In the genomic region with DNA sequence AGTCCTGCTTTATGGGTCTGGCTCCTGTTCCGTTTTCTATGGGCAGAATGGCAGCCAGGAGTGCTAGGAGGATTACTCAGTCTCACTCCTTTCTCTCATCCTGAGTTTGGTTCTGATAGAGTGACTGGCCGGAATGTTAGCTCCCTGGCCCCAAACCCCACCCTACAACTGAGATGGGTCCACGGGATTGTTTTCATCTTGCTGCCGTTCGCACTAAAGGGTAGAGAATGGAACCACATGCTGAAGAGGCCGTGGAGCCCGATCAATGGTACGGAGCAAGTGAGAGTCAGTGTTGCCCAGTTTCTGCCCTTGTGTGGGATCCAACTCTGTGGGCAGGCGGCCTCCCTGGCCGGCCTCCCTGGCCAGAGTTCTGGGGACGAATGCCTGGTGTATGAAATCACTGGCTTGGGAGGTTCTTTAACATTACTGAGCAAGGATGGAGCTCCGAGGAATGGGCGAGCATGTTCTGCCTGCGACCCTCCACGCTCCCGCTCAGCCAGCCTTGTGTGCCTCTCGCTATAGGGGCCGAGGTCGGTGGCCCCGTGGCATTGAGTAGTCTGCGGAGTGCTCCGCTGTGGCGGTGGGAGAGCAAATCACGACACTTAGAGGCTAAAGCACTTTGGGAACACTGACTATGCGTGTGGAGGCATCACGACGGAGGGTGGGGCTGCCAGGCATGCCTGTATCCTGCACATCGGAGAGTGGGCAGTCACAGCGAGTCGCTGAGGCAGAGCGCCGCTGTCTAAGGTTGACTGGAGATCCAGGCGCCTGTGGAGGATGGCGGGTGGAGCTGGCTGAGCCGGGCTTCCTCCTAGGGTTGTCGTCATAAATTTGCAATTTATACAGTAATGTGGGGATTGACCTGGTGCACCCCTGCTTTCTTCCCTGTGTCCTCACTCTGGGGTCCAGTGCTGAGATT, we compare ENCODE assay signal across 12 mouse cellular contexts. TPM values are rescaled to one million over a fixed set of nuclear protein-coding genes. Genes with fewer than 3 reads are reported as not detected.
DNase-seq lines count a peak whose midpoint lies in the region; ATAC-seq lines count a peak whose summit lies in the region.
"Had no signal": no experiment of that assay in that cellular context is flagged by ENCODE, and none has a peak within 500 bp of the region (broad histone marks: within the 10 kb centered on the region; RNA-seq: fewer than 3 reads in every experiment).

No protein-coding gene starts in this region.

- no peak overlapping the region for H3K4me2 ChIP-seq in midbrain, embryonic 13.5 days (replicated peaks)
- H3K4me2 ChIP-seq in midbrain, embryonic 15.5 days, result no peak overlapping the region
- H3K4me2 ChIP-seq in stomach, embryonic 14.5 days (replicated peaks; ENCODE audit: low read depth, low read length), result no peak overlapping the region
- H3K4me2 ChIP-seq: midbrain, embryonic 12.5 days had no signal

- H3K9ac ChIP-seq in midbrain, embryonic 13.5 days (replicated peaks), result no peak overlapping the region
- no peak overlapping the region for H3K9ac ChIP-seq in midbrain, embryonic 15.5 days
- no peak overlapping the region for H3K9ac ChIP-seq in stomach, embryonic 14.5 days (replicated peaks; ENCODE audit: low read depth, low read length)
- H3K9ac ChIP-seq: midbrain, embryonic 12.5 days had no signal

- peak; percentile 64 for ATAC-seq in midbrain, embryonic 13.5 days
- no peak for ATAC-seq in midbrain, embryonic 15.5 days (replicated peaks)
- ATAC-seq in stomach, embryonic 14.5 days (ENCODE audit: insufficient number of reproducible peaks, insufficient read depth, low FRiP score, low read depth), result no peak

- H3K9me3 ChIP-seq in midbrain, embryonic 13.5 days, result no peaks in the 10 kb centered on the region
- no peaks in the 10 kb centered on the region for H3K9me3 ChIP-seq in midbrain, embryonic 15.5 days
- H3K9me3 ChIP-seq in stomach, embryonic 14.5 days (ENCODE audit: control insufficient read depth, low read depth, low read length), result no peaks in the 10 kb centered on the region
- H3K9me3 ChIP-seq: G1E; midbrain, embryonic 12.5 days had no signal

- WGBS in midbrain, embryonic 13.5 days, result 75% methylated on average over 36 of the region's 36 CpGs
- WGBS in midbrain, embryonic 15.5 days, result 74% methylated on average over 36 of the region's 36 CpGs
- 73% methylated on average over 36 of the region's 36 CpGs for WGBS in stomach, embryonic 14.5 days

- DNase-seq in heart, adult 18-20 months, result peak; percentile 75 to 76
- DNase-seq in heart, adult 8-10 months (ENCODE audit: low spot score), result no peak
- DNase-seq in gastrocnemius, postnatal 10 days, result peak; percentile 62
- no peak for DNase-seq in T-cell, adult 2 months (ENCODE audit: low spot score)
- no peak for DNase-seq in urinary bladder, adult 2 months (ENCODE audit: low spot score)
- DNase-seq: cerebellum, adult 8-10 months; right cerebral cortex, postnatal 4 days had no signal

- H3K27ac ChIP-seq in midbrain, embryonic 13.5 days, result no peak overlapping the region
- H3K27ac ChIP-seq in midbrain, embryonic 15.5 days, result no peak overlapping the region
- 0 out of 2 replicates have a peak overlapping the region, but pooled peaks have one; percentile 10 for H3K27ac ChIP-seq in stomach, embryonic 14.5 days (ENCODE audit: low read length)
- H3K27ac ChIP-seq: midbrain, embryonic 12.5 days had no signal

- no peaks in the 10 kb centered on the region for H3K36me3 ChIP-seq in midbrain, embryonic 13.5 days
- no peaks in the 10 kb centered on the region for H3K36me3 ChIP-seq in midbrain, embryonic 15.5 days (replicated peaks)
- no peaks in the 10 kb centered on the region for H3K36me3 ChIP-seq in stomach, embryonic 14.5 days (ENCODE audit: control insufficient read depth, insufficient read depth, low read length)
- H3K36me3 ChIP-seq: G1E; midbrain, embryonic 12.5 days had no signal

- no peaks in the 10 kb centered on the region for H3K27me3 ChIP-seq in midbrain, embryonic 13.5 days
- no peaks in the 10 kb centered on the region for H3K27me3 ChIP-seq in midbrain, embryonic 15.5 days (replicated peaks)
- no peaks in the 10 kb centered on the region for H3K27me3 ChIP-seq in stomach, embryonic 14.5 days (ENCODE audit: control insufficient read depth, insufficient read depth, low read length)
- H3K27me3 ChIP-seq: midbrain, embryonic 12.5 days had no signal

- H3K4me1 ChIP-seq in midbrain, embryonic 13.5 days (replicated peaks), result peaks cover 14% of the 10 kb centered on the region
- no peaks in the 10 kb centered on the region; the same call in 1 of the 2 replicates for H3K4me1 ChIP-seq in midbrain, embryonic 15.5 days
- H3K4me1 ChIP-seq in stomach, embryonic 14.5 days (ENCODE audit: control insufficient read depth, insufficient read depth, low read length), result peaks cover 11% of the 10 kb centered on the region

- H3K4me3 ChIP-seq in midbrain, embryonic 13.5 days (replicated peaks), result no peak overlapping the region
- no peak overlapping the region for H3K4me3 ChIP-seq in midbrain, embryonic 15.5 days
- no peak overlapping the region for H3K4me3 ChIP-seq in stomach, embryonic 14.5 days (ENCODE audit: low read depth, low read length)
- H3K4me3 ChIP-seq: midbrain, embryonic 12.5 days had no signal

RNA-seq across cellular contexts. Expression of gene Slc12a8, which starts 59.4 kb away (rescaled TPM):
- under 1 TPM; 0.31 to 0.47 TPM for total RNA-seq in heart, adult 18-20 months (2021)
- total RNA-seq in heart, adult 8-10 months (2022), result under 1 TPM; 0.34 to 0.72 (median 0.47) TPM
- polyA plus RNA-seq in midbrain, embryonic 13.5 days (2015; fragmentation: Nextera tagmentation; extraction: Ambion mirVana), result 0.50 and 0.63 TPM in 2 replicates
- 0.65 and 0.82 TPM in 2 replicates for polyA plus RNA-seq in midbrain, embryonic 15.5 days (2015; fragmentation: Nextera tagmentation; extraction: Ambion mirVana)
- total RNA-seq in gastrocnemius, postnatal 10 days (2021), result under 1 TPM; 0.27 to 0.35 TPM
- 1.8 and 1.9 TPM in 2 replicates for polyA plus RNA-seq in stomach, embryonic 14.5 days (2014; fragmentation: Nextera tagmentation; extraction: Ambion mirVana)
- 7.1 and 7.7 TPM in 2 replicates for polyA plus RNA-seq in urinary bladder, adult 2 months (2012; rRNA removed)
- polyA plus RNA-seq: G1E had no signal

Comparison
In these comparisons a context has a peak if more than half of its experiments do, and no peak if none do; other contexts are left out.
1. DNase-seq: peak in heart, adult 18-20 months (2 of 2) and gastrocnemius, postnatal 10 days (single experiment); none in heart, adult 8-10 months (single experiment), T-cell, adult 2 months (single experiment) and urinary bladder, adult 2 months (single experiment).